Mouse (Mus musculus) embryonic facial prominence, embryonic 15.5 days (tissue): ENCODE results near the gene Derl3. TPM values are rescaled to one million over a fixed set of nuclear protein-coding genes. Genes with fewer than 3 reads are reported as not detected.

Experiments
- ATAC-seq: fragments of 200-750 bp; cut with Nextera tagmentation; 2 replicates; pipeline ENCODE4 v1.8.0; 2017; ENCODE audit warnings: low read depth, moderate TSS enrichment; ENCODE audit not compliant: insufficient number of reproducible peaks, low FRiP score, low TSS enrichment
- H3K27ac ChIP-seq: fragments of 300-500 bp; sonication (generic); replicated peaks from 2 replicates; pipeline ENCODE4 v1.5.1; 2015; ENCODE audit warnings: mild to moderate bottlenecking, inconsistent platforms
- H3K27me3 ChIP-seq: fragments of 300-500 bp; sonication (generic); 2 replicates; pipeline ENCODE4 v1.6.1; 2015; ENCODE audit warnings: inconsistent platforms
- H3K36me3 ChIP-seq: fragments of 300-500 bp; sonication (generic); 2 replicates; pipeline ENCODE4 v1.6.1; 2015; ENCODE audit warnings: mild to moderate bottlenecking, inconsistent platforms
- H3K4me1 ChIP-seq: fragments of 300-500 bp; sonication (generic); 2 replicates; pipeline ENCODE4 v1.6.1; 2015; ENCODE audit warnings: inconsistent platforms
- H3K4me2 ChIP-seq: fragments of 300-500 bp; sonication (generic); replicated peaks from 2 replicates; pipeline ENCODE4 v1.6.1; 2015; ENCODE audit warnings: mild to moderate bottlenecking, inconsistent platforms
- H3K4me3 ChIP-seq: fragments of 300-500 bp; sonication (generic); replicated peaks from 2 replicates; pipeline ENCODE4 v1.5.1; 2015; ENCODE audit warnings: mild to moderate bottlenecking, inconsistent platforms
- H3K9ac ChIP-seq: fragments of 300-500 bp; sonication (generic); 2 replicates; pipeline ENCODE4 v1.6.1; 2015; ENCODE audit warnings: inconsistent platforms
- H3K9me3 ChIP-seq: fragments of 300-500 bp; sonication (generic); replicated peaks from 2 replicates; pipeline ENCODE4 v1.6.1; 2016; ENCODE audit warnings: inconsistent platforms
- WGBS: fragments of 180-500 bp; shearing (Covaris S2); methylation state at CpG from one replicate; pipeline ENCODE4 v1.1.7; 2015; 5-methylcytosine and 5-hydroxymethylcytosine counted together
- polyA plus RNA-seq: library from polyadenylated mRNA; unstranded; fragments of >200 nt; fragmentation: Nextera tagmentation; extraction: Ambion mirVana; gene quantifications from 2 replicates; pipeline ENCODE4 v1.2.1, GENCODE M21; 2015

The Derl3 gene
- polyA plus RNA-seq, 1 experiment from 2014 or later: 2.0 TPM

- ATAC-seq: peak; percentile 59
- Histone ChIP-seq H3K4me2 (peak within 1 kb of the TSS; percentile 88), H3K36me3 (no peaks in the 10 kb centered on the region), H3K4me1 (peaks cover 32% of the 10 kb centered on the region), H3K9me3 (no peaks in the 10 kb centered on the region), H3K4me3 (peak within 1 kb of the TSS; percentile 51), H3K9ac (peak within 1 kb of the TSS; percentile 23; the same call in 1 of the 2 replicates), H3K27me3 (peaks cover 23% of the 10 kb centered on the region), H3K27ac (no peak within 1 kb of the TSS)
- 2% methylated on average over 50 of the region's 51 CpGs for WGBS
Measured at GRCm38 (mm10) chr10:75935680-75936541, 42.7 kb downstream of the Derl3 start, which contains the start of gene Mmp11. TSS of gene Mmp11 (minus strand) at chr10:75936496.

GRCm38 (mm10) chr10:75936909-75937667 lies 43.9 kb downstream of the Derl3 start:
- H3K27ac ChIP-seq: no peak overlapping the region
- H3K36me3 ChIP-seq: no peaks in the 10 kb centered on the region
- peaks cover 23% of the 10 kb centered on the region for H3K27me3 ChIP-seq
- H3K4me3 ChIP-seq: no peak overlapping the region
- no peak overlapping the region for H3K4me2 ChIP-seq
- WGBS: 46% methylated on average over 18 of the region's 18 CpGs
- no peaks in the 10 kb centered on the region for H3K9me3 ChIP-seq
- peaks cover 21% of the 10 kb centered on the region for H3K4me1 ChIP-seq
- no peak for ATAC-seq
- H3K9ac ChIP-seq: no peak overlapping the region

- 57% methylated on average over 10 of the region's 10 CpGs for whole genome bisulfite sequencing
- Histone ChIP-seq H3K27ac (no peak overlapping the region), H3K4me3 (no peak overlapping the region), H3K4me1 (peaks cover 11% of the 10 kb centered on the region), H3K36me3 (no peaks in the 10 kb centered on the region), H3K9me3 (no peaks in the 10 kb centered on the region), H3K4me2 (no peak overlapping the region), H3K27me3 (peaks cover 23% of the 10 kb centered on the region), H3K9ac (no peak overlapping the region)
- no peak for ATAC-seq
Measured at GRCm38 (mm10) chr10:75937851-75938643, 44.8 kb downstream of the Derl3 start.

GRCm38 (mm10) chr10:75939481-75940234 lies 46.4 kb downstream of the Derl3 start:
- peaks cover 23% of the 10 kb centered on the region for H3K27me3 ChIP-seq
- H3K4me3 ChIP-seq: no peak overlapping the region
- H3K9ac ChIP-seq: no peak overlapping the region
- H3K27ac ChIP-seq: no peak overlapping the region
- no peak overlapping the region for H3K4me2 ChIP-seq
- 53% methylated on average over 9 of the region's 9 CpGs for WGBS
- H3K36me3 ChIP-seq: no peaks in the 10 kb centered on the region
- ATAC-seq: no peak
- H3K9me3 ChIP-seq: no peaks in the 10 kb centered on the region
- peaks cover 11% of the 10 kb centered on the region for H3K4me1 ChIP-seq

- no peak within 1 kb of the TSS for H3K27ac ChIP-seq
- H3K4me1 ChIP-seq: peaks cover 9% of the 10 kb centered on the region
- 83% methylated on average over 5 of the region's 5 CpGs for WGBS
- no peaks in the 10 kb centered on the region for H3K36me3 ChIP-seq
- H3K9ac ChIP-seq: no peak within 1 kb of the TSS
- H3K27me3 ChIP-seq: peaks cover 19% of the 10 kb centered on the region
- no peak within 1 kb of the TSS for H3K4me2 ChIP-seq
- ATAC-seq: no peak
- H3K9me3 ChIP-seq: no peaks in the 10 kb centered on the region
- no peak within 1 kb of the TSS for H3K4me3 ChIP-seq
Measured at GRCm38 (mm10) chr10:75940520-75940919, 47.3 kb downstream of the Derl3 start, which contains the start of gene Gm867. TSS of gene Gm867 (minus strand) at chr10:75940672.

GRCm38 (mm10) chr10:75941042-75941824 lies 48.0 kb downstream of the Derl3 start:
- Histone ChIP-seq H3K4me2 (no peak overlapping the region), H3K36me3 (no peaks in the 10 kb centered on the region), H3K4me3 (no peak overlapping the region), H3K27me3 (peaks cover 12% of the 10 kb centered on the region), H3K9ac (no peak overlapping the region), H3K4me1 (peaks cover 1% of the 10 kb centered on the region; the same call in 1 of the 2 replicates), H3K9me3 (no peaks in the 10 kb centered on the region), H3K27ac (no peak overlapping the region)
- no peak for ATAC-seq
- 71% methylated on average over 9 of the region's 9 CpGs for WGBS

- no peak within 1 kb of the TSS for H3K4me2 ChIP-seq
Measured at GRCm38 (mm10) chr10:75942736-75943477, 49.7 kb downstream of the Derl3 start, which contains the start of gene Vpreb3. TSS of gene Vpreb3 (plus strand) at chr10:75943057.

GRCm38 (mm10) chr10:75944066-75944772 lies 51.0 kb downstream of the Derl3 start:
- no peaks in the 10 kb centered on the region for H3K27me3 ChIP-seq
- H3K27ac ChIP-seq: peak overlapping the region; percentile 48; the same call in 1 of the 2 replicates
- no peaks in the 10 kb centered on the region for H3K9me3 ChIP-seq
- H3K9ac ChIP-seq: no peak overlapping the region
- no peaks in the 10 kb centered on the region for H3K4me1 ChIP-seq
- WGBS: 27% methylated on average over 11 of the region's 11 CpGs
- no peak overlapping the region for H3K4me2 ChIP-seq
- no peak overlapping the region for H3K4me3 ChIP-seq
- H3K36me3 ChIP-seq: no peaks in the 10 kb centered on the region
- no peak for ATAC-seq

More at GRCm38 (mm10) chr10:75942736-75943477, 49.7 kb downstream of the Derl3 start, which contains the start of gene Vpreb3:
- H3K36me3 ChIP-seq: no peaks in the 10 kb centered on the region
- no peaks in the 10 kb centered on the region for H3K9me3 ChIP-seq
- ATAC-seq: no peak
- no peaks in the 10 kb centered on the region for H3K4me1 ChIP-seq
- H3K4me3 ChIP-seq: no peak within 1 kb of the TSS
- WGBS: 72% methylated on average over 15 of the region's 15 CpGs
- no peak within 1 kb of the TSS for H3K9ac ChIP-seq
- H3K27me3 ChIP-seq: no peaks in the 10 kb centered on the region
- H3K27ac ChIP-seq: no peak within 1 kb of the TSS

GRCm38 (mm10) chr10:75945213-75945612 lies 52.0 kb downstream of the Derl3 start:
- Histone ChIP-seq H3K9me3 (no peaks in the 10 kb centered on the region), H3K9ac (no peak overlapping the region), H3K4me3 (no peak overlapping the region), H3K4me1 (no peaks in the 10 kb centered on the region), H3K27ac (no peak overlapping the region), H3K27me3 (no peaks in the 10 kb centered on the region), H3K36me3 (no peaks in the 10 kb centered on the region), H3K4me2 (no peak overlapping the region)
- no peak for ATAC-seq
- WGBS: 92% methylated on average over 7 of the region's 7 CpGs
